Mouse (Mus musculus): ENCODE data around the gene Pdpk1. TPM values are rescaled to one million over a fixed set of nuclear protein-coding genes. Genes with fewer than 3 reads are reported as not detected.

Gene Pdpk1
- polyA plus RNA-seq, 1 experiment from 2014 or later, result 28.7 TPM

DNA sequence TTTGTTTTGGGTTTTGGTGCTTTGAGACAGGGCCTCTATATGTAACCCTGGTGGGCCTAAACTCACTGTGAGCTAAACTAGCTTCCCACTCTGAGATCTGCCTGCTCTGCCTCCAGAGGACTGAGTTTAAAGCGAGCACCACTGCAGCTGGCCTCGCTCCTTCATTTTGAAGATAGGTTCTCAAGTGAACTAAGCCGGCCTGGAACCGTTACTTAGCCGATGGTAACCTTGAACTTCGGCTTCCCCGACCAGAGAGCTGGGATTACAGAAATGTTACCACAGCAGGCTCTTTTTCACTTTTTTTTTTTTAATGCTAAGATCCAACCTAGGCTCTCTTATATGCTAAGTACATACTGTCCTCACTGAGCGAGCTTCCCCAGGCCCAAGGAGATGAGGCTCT, 42.5 kb upstream of the Pdpk1 start:
- no peak for TF ChIP-seq CTCF (IDR thresholded peaks at IDR 0.05; ENCODE audit: low read depth)
- no peaks in the 10 kb centered on the region for H3K9me3 ChIP-seq (replicated peaks; ENCODE audit: low read length)
- H3K27me3 ChIP-seq (ENCODE audit: insufficient read depth, low read length), result no peaks in the 10 kb centered on the region
- ATAC-seq (replicated peaks; ENCODE audit: low FRiP score, low read depth) (no peak), DNase-seq (ENCODE audit: low spot score) (no peak)
- no peak overlapping the region for H3K4me3 ChIP-seq (replicated peaks; ENCODE audit: low read depth, low read length)
- H3K9ac ChIP-seq (ENCODE audit: low read depth, low read length), result no peak overlapping the region
- H3K4me2 ChIP-seq (ENCODE audit: low read length), result no peak overlapping the region
- H3K36me3 ChIP-seq (ENCODE audit: insufficient read depth, low read length), result no peaks in the 10 kb centered on the region
- H3K27ac ChIP-seq, result no peak overlapping the region
- 88% methylated on average over 8 of the region's 8 CpGs for WGBS
- H3K4me1 ChIP-seq (replicated peaks; ENCODE audit: insufficient read depth, low read length), result no peaks in the 10 kb centered on the region

GRCm38 (mm10) chr17:24192848-24193247, 42.1 kb upstream of the Pdpk1 start:
- no peaks in the 10 kb centered on the region for H3K36me3 ChIP-seq (ENCODE audit: insufficient read depth, low read length)
- no peak overlapping the region for H3K27ac ChIP-seq
- no peaks in the 10 kb centered on the region for H3K4me1 ChIP-seq (replicated peaks; ENCODE audit: insufficient read depth, low read length)
- no peaks in the 10 kb centered on the region for H3K9me3 ChIP-seq (replicated peaks; ENCODE audit: low read length)
- no peak for DNase-seq (ENCODE audit: low spot score)
- no peak overlapping the region for H3K4me3 ChIP-seq (replicated peaks; ENCODE audit: low read depth, low read length)
- no peak overlapping the region for H3K4me2 ChIP-seq (ENCODE audit: low read length)
- 59% methylated on average over 8 of the region's 8 CpGs for WGBS
- H3K27me3 ChIP-seq (ENCODE audit: insufficient read depth, low read length), result no peaks in the 10 kb centered on the region
- no peak for TF ChIP-seq CTCF (IDR thresholded peaks at IDR 0.05; ENCODE audit: low read depth)
- no peak overlapping the region for H3K9ac ChIP-seq (ENCODE audit: low read depth, low read length)
- ATAC-seq (replicated peaks; ENCODE audit: low FRiP score, low read depth), result no peak

- TF ChIP-seq CTCF (IDR thresholded peaks at IDR 0.05; ENCODE audit: low read depth), result no peak
- Histone ChIP-seq H3K9ac (ENCODE audit: low read depth, low read length) (no peak overlapping the region), H3K4me1 (replicated peaks; ENCODE audit: insufficient read depth, low read length) (no peaks in the 10 kb centered on the region), H3K4me3 (replicated peaks; ENCODE audit: low read depth, low read length) (no peak overlapping the region), H3K9me3 (replicated peaks; ENCODE audit: low read length) (no peaks in the 10 kb centered on the region), H3K27me3 (ENCODE audit: insufficient read depth, low read length) (no peaks in the 10 kb centered on the region), H3K27ac (no peak overlapping the region), H3K36me3 (ENCODE audit: insufficient read depth, low read length) (no peaks in the 10 kb centered on the region), H3K4me2 (ENCODE audit: low read length) (no peak overlapping the region)
- 67% methylated on average over 4 of the region's 4 CpGs for WGBS
- ATAC-seq (replicated peaks; ENCODE audit: low FRiP score, low read depth), result no peak
- no peak for DNase-seq (ENCODE audit: low spot score)
Observed at GRCm38 (mm10) chr17:24191481-24191880, 40.8 kb upstream of the Pdpk1 start.

DNA sequence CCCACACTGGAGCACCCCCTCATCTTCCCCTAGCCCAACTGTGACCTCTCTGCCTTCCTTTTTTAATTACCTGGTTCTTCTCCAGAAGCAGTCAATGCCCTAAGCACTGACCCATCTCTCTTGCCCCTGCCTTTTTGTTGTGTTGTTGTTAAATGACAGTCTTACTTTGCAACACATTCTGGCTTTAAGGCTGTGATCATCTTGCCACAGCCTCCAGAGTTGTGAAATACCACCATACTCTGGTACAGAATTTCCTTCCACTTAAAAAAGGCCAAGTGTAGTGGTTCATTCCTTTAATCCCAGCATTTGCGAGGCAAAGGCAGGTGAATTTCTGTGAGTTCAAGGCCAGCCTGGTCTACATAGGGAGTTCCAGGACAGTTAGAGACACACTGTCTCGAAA, 40.2 kb upstream of the Pdpk1 start:
- no peaks in the 10 kb centered on the region for H3K27me3 ChIP-seq (ENCODE audit: insufficient read depth, low read length)

GRCm38 (mm10) chr17:24174259-24174658, 23.5 kb upstream of the Pdpk1 start:
- no peak for TF ChIP-seq CTCF (IDR thresholded peaks at IDR 0.05; ENCODE audit: low read depth)
- Histone ChIP-seq H3K36me3 (ENCODE audit: insufficient read depth, low read length) (no peaks in the 10 kb centered on the region), H3K9me3 (replicated peaks; ENCODE audit: low read length) (no peaks in the 10 kb centered on the region), H3K27ac (no peak overlapping the region), H3K4me2 (ENCODE audit: low read length) (no peak overlapping the region), H3K9ac (ENCODE audit: low read depth, low read length) (no peak overlapping the region), H3K4me3 (replicated peaks; ENCODE audit: low read depth, low read length) (no peak overlapping the region), H3K27me3 (ENCODE audit: insufficient read depth, low read length) (no peaks in the 10 kb centered on the region), H3K4me1 (replicated peaks; ENCODE audit: insufficient read depth, low read length) (no peaks in the 10 kb centered on the region)
- DNase-seq (ENCODE audit: low spot score), result no peak
- 77% methylated on average over 3 of the region's 3 CpGs for WGBS
- ATAC-seq (replicated peaks; ENCODE audit: low FRiP score, low read depth), result no peak

More for the DNA sequence above, 40.2 kb upstream of the Pdpk1 start:
- ATAC-seq (replicated peaks; ENCODE audit: low FRiP score, low read depth) (no peak), DNase-seq (ENCODE audit: low spot score) (no peak)
- Histone ChIP-seq H3K4me1 (replicated peaks; ENCODE audit: insufficient read depth, low read length) (no peaks in the 10 kb centered on the region), H3K9me3 (replicated peaks; ENCODE audit: low read length) (no peaks in the 10 kb centered on the region), H3K9ac (ENCODE audit: low read depth, low read length) (no peak overlapping the region), H3K36me3 (ENCODE audit: insufficient read depth, low read length) (no peaks in the 10 kb centered on the region), H3K4me3 (replicated peaks; ENCODE audit: low read depth, low read length) (no peak overlapping the region), H3K27ac (no peak overlapping the region), H3K4me2 (ENCODE audit: low read length) (no peak overlapping the region)
- no peak for TF ChIP-seq CTCF (IDR thresholded peaks at IDR 0.05; ENCODE audit: low read depth)
- 85% methylated on average over 2 of the region's 2 CpGs for WGBS

DNA sequence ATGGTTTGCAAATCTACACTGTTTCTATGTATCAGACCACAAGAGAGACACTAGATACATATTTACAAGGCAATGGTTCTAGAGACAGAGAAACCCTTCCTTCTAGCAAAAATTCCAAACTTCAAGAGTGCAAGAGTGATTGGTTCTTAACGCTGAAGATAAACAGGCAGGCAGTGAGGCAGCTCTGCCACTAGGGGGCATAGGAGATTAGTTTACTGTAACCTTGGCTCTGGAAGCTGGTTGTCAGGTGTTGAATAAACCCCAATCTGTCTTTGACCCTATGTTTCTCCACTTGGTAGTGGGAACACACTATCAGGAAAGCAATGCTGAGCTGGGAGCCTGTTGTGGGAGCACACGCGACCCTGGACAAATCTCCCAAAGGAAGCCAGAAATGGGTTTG, 22.7 kb upstream of the Pdpk1 start:
- H3K36me3 ChIP-seq (ENCODE audit: insufficient read depth, low read length), result no peaks in the 10 kb centered on the region
- no peaks in the 10 kb centered on the region for H3K4me1 ChIP-seq (replicated peaks; ENCODE audit: insufficient read depth, low read length)
- H3K27ac ChIP-seq, result no peak overlapping the region
- H3K4me3 ChIP-seq (replicated peaks; ENCODE audit: low read depth, low read length), result no peak overlapping the region
- peak; percentile 89 for DNase-seq (ENCODE audit: low spot score)
- WGBS, result 4% methylated on average over 3 of the region's 3 CpGs
- H3K27me3 ChIP-seq (ENCODE audit: insufficient read depth, low read length), result no peaks in the 10 kb centered on the region
- H3K4me2 ChIP-seq (ENCODE audit: low read length), result no peak overlapping the region
- ATAC-seq (replicated peaks; ENCODE audit: low FRiP score, low read depth), result no peak
- peak; percentile 98 for TF ChIP-seq CTCF (IDR thresholded peaks at IDR 0.05; ENCODE audit: low read depth)
- H3K9ac ChIP-seq (ENCODE audit: low read depth, low read length), result no peak overlapping the region
- H3K9me3 ChIP-seq (replicated peaks; ENCODE audit: low read length), result no peaks in the 10 kb centered on the region

- Histone ChIP-seq H3K27me3 (ENCODE audit: insufficient read depth, low read length) (no peaks in the 10 kb centered on the region), H3K4me3 (replicated peaks; ENCODE audit: low read depth, low read length) (no peak overlapping the region), H3K9me3 (replicated peaks; ENCODE audit: low read length) (no peaks in the 10 kb centered on the region), H3K9ac (ENCODE audit: low read depth, low read length) (no peak overlapping the region), H3K4me2 (ENCODE audit: low read length) (no peak overlapping the region), H3K27ac (no peak overlapping the region), H3K36me3 (ENCODE audit: insufficient read depth, low read length) (peaks cover 1% of the 10 kb centered on the region; the same call in 1 of the 2 replicates), H3K4me1 (replicated peaks; ENCODE audit: insufficient read depth, low read length) (peaks cover 6% of the 10 kb centered on the region)
- DNase-seq (ENCODE audit: low spot score) (no peak), ATAC-seq (replicated peaks; ENCODE audit: low FRiP score, low read depth) (no peak)
- no peak for TF ChIP-seq CTCF (IDR thresholded peaks at IDR 0.05; ENCODE audit: low read depth)
- 85% methylated on average over 4 of the region's 4 CpGs for whole genome bisulfite sequencing
Observed at GRCm38 (mm10) chr17:24171738-24172137, 21.0 kb upstream of the Pdpk1 start.
